Mouse (Mus musculus) left cerebral cortex, adult 9 months (tissue): ENCODE results near the gene Gpr146.
"Not testable (repeated sequence)": the region's sequence is repeated elsewhere in the genome, so short reads cannot be mapped to it uniquely, and the experiment has no call there.

Source experiments
- DNase-seq, 2 experiments: peaks; one replicate each; pipeline ENCODE4 v3.0.0; 2022; ENCODE audit warnings: low spot score in 2 of 2

Gpr146 gene

DNA sequence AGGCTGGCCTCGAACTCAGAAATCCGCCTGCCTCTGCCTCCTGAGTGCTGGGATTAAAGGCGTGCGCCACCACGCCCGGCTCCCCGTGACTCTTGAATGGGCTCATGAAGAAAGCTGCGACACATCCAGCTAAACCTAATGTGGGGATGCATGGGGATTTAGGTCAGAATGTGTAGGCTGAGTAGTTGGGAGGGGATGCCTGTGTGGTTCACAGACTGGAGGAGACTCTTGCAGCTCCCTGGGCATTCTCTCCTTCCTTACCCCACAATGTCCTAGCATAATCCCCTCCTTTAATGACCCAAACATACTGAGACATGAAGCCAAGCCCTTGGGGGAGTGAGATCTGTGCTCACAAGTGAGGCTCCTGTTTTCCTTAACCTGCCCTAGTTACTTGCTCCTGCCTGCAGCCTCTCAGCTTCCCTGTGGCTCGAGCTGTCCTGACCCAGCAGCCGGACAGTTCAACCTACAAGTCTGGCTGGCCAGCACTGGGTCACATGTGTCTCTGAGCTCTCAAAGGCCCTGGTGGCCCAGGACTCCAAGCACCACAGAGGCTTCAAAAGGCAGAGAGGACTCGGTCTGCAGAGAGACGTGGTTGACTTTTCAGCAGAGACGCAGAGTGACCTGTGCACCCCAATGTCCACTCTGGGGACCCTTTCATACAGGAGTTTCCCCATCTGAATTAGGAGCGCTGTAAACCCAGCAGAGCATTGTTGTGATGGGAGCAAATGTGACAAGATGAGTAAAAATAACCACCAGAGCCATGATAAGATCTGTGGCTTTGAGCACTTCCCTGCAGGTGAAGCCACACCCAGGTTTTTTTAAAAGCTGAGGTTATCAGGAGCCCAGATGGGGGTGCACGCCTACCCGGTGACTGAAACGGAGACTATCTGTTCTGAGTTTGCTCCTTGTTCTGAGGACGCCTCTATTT lies 4.4 kb downstream of the Gpr146 start:
- DNase-seq, result no peak

DNA sequence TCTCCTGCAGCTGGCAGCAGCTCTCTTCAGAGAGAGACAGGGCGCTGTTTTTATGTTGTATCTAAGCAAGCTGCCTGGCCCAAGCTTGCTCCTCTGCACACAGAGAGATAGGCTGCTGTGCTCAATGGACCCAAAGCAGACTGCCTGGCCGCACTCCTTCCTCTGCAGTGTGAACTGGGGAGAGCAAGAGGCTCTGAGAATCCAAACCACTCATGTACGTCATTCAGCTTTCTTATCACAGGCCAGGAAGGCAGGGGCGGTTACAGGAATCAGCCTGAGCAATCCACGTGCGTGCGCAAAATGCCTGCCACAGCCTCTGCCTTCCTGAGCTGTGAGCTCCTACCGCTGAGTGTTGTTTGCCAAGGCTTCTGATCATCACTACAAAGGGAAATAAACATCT lies 5.3 kb downstream of the Gpr146 start:
- DNase-seq, result peak in 1 of 2 experiments; percentile 75

DNA sequence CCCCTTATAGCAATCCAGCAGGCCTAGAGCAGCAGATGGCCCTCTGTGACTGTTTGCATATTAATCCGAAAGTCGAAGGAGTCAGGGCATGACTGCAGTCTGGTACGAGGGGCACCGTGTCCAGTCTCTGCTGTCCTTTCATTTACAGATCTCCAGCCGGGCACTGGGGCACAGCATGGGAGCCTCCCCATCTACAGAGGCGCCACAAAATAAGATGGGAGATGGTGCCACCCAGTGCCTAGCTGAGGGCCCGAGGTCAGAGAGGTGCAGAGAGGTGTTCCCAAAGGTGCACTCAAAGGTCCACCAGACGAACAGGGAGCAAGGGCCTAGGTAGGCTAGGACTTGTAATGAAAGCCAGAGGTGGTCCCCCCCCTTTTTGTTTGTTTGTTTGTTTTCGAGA lies 5.7 kb downstream of the Gpr146 start:
- DNase-seq, result no peak

DNA sequence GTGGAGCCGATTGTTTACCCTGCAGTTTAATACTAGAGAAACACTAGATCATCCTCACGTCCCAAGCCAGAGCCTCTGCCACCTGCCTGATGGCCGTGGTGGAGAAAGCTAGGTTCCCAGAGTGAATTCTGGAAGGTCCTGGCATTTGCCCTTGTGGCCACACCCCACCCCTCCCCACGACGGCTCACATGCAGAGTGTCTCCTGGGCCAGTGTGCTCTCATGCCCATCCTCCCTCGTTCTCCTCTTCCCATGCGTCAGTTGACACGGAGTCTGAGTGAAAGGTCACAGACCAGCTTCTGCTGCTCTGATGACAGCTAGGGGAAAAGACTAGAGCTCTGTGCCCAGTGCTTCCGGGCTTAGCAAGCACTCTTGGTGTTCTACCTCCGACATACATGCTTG lies 7.0 kb downstream of the Gpr146 start:
- no peak for DNase-seq

DNA sequence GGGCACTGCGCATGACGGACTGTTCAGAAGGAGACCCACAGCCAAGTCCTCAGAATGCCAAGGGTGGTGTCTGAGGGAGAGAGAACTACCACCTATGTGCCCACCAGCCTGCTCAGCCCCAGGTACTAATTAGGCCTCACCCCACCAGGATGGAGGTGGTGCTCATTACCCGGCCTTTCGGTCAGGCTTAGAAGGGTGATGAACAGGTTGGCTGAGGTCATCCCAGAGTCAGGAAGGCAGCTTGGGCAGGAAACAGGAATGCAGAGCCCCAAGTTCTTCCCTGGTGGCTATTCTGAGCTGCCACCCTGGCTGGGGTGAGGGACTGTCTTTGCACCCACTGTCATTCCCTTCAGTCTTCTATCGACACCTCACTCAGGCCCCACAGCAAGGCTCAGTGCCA lies 8.6 kb downstream of the Gpr146 start:
- DNase-seq, result no peak

DNA sequence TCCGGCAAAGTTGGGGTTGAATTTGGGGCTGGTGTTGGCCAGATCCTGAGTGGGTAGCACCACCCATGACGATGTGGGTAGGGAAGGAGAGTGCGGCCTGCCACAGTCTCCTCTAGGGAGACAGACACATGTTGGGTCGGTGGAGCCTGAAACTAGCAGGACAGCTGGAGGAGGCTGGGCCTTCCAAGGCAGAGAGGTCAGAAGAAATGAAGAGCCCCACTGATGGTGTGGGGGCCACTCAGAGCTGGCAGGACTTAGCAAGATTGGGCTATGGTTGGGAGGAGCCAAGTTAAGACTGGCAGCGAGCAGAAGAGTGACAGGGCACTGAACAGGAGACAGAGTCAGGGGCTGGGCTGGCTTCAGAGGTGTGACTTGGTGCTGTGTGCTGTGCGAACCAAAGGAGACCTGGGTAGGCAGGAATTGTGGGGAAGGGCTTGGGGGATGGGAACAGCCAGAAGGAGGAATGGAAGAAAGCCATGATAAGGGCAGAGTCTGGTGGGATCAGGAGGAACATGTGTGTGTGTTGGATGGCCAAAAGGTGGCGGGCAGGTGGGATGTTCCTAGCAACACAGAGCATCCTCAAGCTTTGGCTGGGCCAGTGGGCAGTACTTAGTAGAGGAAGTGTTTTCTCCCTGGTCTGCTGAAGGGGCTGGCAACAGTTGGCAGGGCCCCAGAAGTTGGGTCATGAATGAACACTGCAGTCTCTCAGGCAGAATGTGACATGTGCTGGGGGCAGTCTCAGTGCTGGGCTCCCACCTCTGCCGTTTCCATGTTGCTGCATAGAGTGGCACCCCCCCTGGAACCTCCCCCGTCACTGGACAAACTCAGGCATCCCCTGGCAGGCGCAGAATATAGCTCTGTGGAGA lies 10.1 kb downstream of the Gpr146 start:
- no peak for DNase-seq

DNA sequence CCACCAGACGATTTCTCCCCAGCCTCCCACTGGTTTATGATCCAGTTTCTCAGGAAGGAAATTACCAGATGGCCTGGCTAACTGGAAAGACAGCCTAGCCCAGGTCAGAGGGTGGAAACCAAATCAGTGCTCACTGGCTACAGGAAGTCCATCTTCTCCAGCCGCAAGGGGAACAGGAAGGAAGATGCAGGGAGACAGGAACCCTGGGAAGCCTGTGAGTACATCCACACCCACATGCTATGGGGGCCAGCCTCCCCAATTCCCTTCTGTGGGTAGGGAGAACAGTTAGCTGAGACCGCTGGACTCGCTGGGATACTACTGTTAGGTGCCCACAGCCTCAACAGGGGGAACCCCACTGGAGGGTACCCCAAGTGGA lies 10.7 kb downstream of the Gpr146 start:
- no peak for DNase-seq

DNA sequence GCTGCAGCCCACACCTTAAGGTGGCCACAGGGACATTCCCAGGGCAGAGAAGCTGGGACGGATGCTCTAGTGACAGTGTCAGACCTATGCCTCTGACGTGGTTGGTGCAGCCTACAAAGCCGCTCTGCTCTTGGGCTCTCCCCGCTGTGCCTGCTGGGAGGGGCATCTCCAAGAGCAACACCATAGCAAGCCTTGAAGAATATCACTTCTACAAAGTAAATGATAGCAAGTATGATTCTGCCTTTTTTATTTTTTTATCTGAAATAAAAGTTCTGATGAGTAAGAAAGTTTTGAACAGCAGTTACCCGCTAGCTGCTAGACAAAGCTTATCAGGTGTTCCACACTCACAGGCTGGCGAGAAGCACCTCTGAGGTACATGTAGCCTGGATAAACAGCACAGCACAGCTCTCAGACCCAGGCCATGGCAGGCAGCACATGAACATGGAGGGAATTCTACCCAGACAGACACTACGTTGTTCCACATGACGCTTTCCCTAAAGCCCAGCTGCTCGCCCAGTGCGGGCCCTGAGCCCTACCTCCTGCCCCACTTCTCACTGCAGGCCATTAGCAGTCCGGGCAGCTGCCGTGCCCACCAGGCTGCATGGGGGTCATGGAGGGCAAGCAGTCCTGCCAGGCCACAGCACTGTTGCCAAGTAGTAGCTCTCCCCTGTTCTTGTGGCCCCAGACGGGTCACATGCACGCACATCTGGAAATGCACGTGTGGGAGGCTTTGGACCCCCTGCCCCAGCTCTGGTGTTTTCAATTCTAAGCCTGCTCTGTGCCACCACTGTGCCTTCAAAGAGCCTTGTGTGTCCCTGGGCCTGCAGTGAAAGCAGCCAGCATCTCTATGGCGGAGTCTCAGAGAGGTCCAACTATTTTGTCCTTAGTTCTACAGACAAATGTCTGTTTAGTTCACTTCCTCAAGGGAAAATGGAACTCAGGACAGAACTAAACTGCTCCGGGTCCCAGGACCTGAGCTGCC lies 11.5 kb downstream of the Gpr146 start:
- peak in 1 of 2 experiments; percentile 52 for DNase-seq

DNA sequence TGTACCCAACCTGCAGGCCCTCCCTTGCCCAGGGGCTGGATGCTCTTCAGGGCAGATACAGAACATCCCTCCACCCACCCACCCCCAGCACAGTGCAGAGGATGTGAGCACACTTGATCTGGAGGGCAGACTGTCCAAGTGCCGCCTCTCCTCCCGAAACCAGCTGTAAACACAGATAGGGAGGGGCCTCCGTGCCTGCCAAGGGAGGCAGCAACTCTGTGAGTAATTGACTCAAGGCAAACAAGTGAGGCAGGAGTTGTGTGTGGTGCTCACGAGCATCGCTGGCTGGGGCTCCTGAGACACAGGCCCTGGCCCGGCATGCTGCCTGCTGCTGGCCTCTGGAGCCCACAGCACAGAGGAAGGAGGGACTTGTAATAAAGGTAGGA lies 12.2 kb downstream of the Gpr146 start:
- peak in 1 of 2 experiments; percentile 54 for DNase-seq

DNA sequence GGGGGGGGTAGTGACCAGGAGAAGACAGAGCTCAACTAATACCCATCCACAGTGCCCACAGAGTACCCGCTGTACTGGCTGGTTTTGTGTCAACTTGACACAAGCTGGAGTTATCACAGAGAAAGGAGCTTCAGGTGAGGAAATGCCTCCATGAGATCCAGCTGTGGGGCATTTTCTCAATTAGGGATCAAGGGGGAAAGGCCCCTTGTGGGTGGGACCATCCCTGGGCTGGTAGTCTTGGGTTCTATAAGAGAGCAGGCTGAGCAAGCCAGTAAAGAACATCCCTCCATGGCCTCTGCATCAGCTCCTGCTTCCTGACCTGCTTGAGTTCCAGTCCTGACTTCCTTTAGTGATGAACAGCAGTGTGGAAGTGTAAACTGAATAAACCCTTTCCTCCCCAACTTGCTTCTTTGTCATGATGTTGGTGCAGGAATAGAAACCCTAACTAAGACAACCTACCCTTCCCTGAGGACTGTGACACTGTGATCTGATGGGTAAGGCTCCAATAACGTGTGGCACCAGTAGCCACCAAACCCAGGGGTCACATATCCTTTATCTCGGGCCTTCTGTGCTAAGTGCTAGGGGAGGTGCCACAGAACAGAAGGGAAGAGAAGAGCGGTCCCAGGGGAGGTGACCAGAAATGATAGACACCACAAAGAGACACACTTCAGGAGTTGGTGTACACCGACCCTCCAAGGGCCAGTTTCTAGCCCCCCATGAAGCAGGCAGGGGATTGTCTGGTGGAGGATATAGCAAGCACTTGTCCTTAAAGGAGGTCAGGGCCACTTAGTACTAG lies 13.0 kb downstream of the Gpr146 start:
- not testable (repeated sequence) for DNase-seq

DNA sequence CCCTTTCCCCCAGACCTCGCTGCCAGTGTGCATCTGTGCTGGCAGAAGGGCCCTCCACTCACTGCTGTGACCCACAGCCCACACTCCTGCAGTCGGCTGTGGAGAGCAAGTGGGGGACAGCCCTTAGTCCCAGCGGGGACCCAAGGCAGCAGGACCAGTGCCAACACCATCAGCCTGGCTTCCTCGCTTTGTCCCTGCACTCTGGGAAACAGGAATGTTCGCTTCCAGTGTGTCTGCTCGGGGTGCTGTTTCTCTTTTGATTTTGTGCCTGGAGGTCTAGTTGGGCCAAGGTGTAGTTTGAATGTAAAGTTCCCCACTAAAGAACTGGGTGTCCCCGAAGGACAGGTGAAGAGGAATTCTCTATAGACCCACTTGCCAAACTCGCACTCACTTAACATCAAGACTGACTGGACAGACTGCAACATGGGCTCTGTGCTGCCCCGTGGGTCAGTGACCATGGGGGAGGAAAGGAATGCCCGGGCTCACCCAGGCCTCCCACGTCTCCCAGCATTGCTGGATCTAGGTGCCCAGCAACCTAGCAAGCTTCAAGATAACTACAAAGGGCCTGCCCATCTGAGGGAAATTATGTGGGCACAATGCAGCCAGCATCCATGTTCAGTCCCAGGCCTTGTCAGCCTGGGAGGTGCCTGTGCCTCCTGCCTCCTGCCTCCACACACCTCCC lies 14.0 kb downstream of the Gpr146 start:
- DNase-seq, result no peak

DNA sequence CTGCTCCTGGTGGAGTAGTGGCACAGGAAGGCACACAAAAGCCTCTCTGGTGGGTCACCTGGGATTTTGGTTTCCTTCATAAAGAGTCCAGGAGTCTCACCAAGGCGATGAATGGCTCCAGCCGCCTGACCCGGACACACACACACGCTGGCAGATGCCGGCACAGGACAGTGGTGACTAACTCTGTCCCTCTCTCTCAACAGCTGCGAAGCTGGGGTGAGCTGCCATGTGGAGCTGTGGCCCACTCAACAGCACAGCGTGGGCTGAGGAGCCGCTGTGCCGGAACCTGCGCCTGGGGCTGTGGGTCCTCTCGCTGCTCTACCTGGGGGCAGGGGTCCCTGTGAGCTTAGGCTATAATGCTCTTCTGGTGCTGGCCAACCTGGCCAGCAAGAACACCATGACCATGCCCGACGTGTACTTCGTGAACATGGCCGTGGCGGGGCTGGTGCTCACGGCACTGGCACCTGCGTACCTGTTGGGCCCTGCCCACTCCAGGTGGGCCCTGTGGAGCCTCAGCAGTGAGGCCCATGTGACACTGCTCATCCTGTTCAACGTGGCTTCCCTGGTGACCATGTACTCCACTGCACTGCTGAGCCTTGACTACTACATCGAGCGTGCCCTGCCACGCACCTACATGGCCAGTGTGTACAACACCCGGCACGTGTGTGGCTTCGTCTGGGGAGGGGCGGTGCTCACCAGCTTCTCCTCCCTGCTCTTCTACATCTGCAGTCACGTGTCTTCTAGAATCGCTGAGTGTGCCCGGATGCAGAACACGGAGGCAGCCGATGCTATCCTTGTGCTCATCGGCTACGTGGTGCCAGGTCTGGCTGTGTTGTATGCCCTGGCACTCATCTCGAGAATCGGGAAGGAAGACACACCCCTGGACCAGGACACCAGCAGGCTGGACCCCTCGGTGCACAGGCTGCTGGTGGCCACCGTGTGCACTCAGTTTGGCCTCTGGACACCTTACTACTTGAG lies 15.0 kb downstream of the Gpr146 start:
- DNase-seq, result no peak

DNA sequence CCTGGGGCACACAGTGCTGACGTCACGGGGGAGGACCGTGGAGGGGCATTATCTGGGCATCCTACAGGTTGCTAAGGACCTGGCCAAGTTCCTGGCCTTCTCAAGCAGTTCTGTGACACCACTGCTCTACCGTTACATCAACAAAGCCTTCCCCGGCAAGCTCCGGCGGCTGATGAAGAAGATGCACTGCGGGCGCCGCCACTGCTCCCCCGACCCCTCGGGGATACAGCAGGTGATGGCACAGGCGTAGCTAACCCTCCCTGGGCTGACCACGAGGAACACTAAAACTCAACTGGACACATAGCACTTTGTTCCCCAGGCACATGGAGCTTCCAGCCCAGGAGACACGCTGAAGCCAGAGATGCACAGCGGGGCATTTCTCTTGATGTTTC lies 15.7 kb downstream of the Gpr146 start:
- no peak for DNase-seq

DNA sequence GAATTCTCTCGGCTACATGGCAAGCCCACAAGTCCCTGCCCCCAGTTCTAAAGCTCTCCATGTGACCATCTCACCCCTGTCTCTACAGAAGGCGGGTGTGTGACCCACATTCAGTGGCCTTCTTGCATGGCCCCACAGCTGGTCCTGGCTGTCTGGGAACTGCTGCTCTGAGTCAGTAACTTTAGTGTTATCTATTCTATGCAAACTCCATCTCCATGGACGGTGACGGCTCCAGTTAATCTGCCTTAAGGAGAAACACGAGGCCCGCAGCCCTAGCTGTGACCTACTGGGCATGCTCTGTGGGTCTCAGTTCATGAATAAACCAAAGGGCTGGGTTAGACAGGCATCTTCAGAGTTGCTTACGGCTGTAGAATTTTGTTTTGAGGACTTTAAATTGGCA lies 16.9 kb downstream of the Gpr146 start:
- DNase-seq, result no peak

DNA sequence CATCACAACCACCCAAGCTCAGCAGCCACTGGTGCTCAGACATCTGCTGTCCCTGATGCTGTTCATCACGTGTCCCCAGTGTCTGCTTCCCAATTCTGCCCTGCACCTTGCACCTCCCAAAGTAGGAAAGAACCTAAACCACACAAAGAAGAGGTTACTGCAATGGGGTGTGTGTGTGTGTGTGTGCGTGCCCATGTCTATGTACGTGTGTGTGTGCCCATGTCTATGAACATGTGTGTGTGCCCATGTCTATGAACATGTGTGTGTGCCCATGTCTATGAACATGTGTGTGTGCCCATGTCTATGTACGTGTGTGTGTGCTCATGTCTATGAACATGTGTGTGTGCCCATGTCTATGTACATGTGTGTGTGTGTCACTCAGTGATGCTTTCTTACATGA lies 18.0 kb downstream of the Gpr146 start:
- no peak for DNase-seq

DNA sequence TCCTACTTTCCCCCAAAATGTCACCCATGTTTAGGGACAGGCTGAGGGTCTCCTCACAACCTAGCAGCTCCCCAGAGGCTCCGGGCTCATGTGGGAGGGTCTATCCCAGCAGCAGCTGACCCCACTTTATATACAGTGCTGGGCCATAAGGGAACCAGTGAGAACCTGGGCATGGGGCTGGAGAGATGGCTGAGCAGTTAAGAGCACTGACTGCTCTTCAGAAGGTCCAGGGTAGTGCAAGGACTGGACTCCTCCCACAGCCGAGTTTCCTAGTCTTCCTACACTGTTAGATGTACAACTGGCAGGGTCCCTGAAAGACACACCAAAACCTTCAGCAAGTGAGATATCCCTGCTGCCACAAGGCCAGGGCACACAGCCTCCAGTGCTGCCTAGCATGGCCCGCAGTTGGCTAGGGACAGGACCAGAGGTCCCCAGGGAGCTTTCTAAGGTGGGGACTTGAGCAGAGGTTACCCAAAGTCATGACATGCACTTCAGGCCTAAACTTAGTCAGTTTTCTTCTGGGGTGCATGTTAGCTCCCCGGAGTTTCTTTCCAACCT lies 19.9 kb downstream of the Gpr146 start:
- DNase-seq, result no peak

DNA sequence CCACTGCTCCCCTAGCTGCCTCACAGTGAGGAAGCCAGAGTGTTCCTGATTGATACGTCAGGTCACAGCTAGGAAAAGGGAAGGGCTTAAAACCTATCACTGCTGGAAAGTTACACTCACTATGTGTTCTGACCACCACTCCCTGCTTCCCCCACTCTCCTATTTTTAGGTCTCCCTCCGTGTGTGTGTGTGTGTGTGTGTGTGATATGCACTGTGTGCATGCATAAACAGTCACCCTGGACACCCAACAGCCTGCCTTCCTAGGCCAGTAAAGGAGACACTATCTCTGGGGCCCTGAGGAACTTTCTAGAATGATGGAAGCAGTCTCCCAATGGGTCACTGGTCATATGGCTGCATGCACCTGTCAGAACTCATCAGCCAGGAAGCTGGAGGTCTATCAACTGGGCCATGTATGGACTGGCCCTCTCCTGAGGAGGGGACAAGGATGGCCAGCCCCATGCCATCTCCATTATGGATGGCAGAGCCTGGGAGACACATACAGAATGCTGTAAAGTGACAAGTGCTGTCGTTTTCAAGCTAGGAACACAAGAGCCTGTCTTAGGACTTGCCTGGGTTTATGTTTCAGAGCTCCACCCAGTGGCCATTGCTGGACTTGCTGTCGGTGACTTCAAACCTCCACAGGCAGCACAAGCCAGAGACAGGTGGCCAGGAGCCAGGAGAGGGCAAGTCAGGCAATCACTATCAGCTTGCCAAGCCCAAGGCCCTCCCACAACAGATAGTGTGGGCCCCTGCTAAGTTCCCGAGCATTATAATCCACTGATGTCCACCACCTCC lies 20.7 kb downstream of the Gpr146 start:
- DNase-seq, result peak; percentile 73 to 95

DNA sequence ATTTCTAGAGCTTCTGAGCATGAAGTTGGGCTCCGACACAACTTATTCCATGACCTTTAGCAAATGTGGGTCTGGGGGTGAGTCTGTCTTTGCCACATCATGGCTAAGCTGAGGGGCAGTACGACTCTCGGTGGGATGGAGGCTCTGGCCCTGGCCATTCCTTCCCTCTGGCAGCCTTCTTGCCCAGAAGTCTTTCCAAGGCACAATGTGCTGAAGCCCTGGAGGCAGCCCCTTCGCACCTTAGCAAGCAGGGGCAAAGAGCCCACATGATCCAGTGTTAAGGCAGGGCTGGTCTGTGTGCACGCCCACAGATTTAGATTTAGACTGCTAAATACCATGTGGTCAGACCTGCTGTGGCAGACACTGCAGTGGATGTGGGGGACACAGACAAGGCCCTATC lies 21.3 kb downstream of the Gpr146 start:
- DNase-seq, result no peak
